Mouse (Mus musculus): ENCODE measurements around the gene Mtss1l. TPM values are rescaled to one million over a fixed set of nuclear protein-coding genes. Genes with fewer than 3 reads are reported as not detected.

Gene Mtss1l
- polyA plus RNA-seq, 1 experiment from 2014 or later: 9.9 TPM

GRCm38 (mm10) chr8:110751490-110751889 is 30.2 kb downstream of the Mtss1l start:
- Histone ChIP-seq H3K4me3 (ENCODE audit: low read depth, low read length) (no peak overlapping the region), H3K27me3 (replicated peaks; ENCODE audit: control insufficient read depth, insufficient read depth, low read length) (no peaks in the 10 kb centered on the region)
- DNase-seq (ENCODE audit: low spot score): no peak

GRCm38 (mm10) chr8:110754713-110755112 is 33.4 kb downstream of the Mtss1l start:
- Histone ChIP-seq H3K36me3 (ENCODE audit: control insufficient read depth, insufficient read depth, low read length) (no peaks in the 10 kb centered on the region), H3K4me1 (replicated peaks; ENCODE audit: control insufficient read depth, insufficient read depth, low read length) (no peaks in the 10 kb centered on the region; the same call in 1 of the 2 replicates), H3K27ac (ENCODE audit: low read depth) (no peak overlapping the region), H3K9me3 (ENCODE audit: control insufficient read depth, low read length) (no peaks in the 10 kb centered on the region), H3K27me3 (replicated peaks; ENCODE audit: control insufficient read depth, insufficient read depth, low read length) (no peaks in the 10 kb centered on the region), H3K4me2 (ENCODE audit: low read length) (no peak overlapping the region), H3K9ac (ENCODE audit: low read length) (no peak overlapping the region), H3K4me3 (ENCODE audit: low read depth, low read length) (no peak overlapping the region)
- ATAC-seq (replicated peaks; ENCODE audit: low FRiP score, low TSS enrichment, low read depth): peak; percentile 35; the same call in 1 of the 2 replicates
- DNase-seq (ENCODE audit: low spot score): no peak
- WGBS: 42% methylated on average over 4 of the region's 4 CpGs

More at GRCm38 (mm10) chr8:110751490-110751889, 30.2 kb downstream of the Mtss1l start:
- 71% methylated on average over 5 of the region's 5 CpGs for WGBS
- Histone ChIP-seq H3K27ac (ENCODE audit: low read depth) (no peak overlapping the region), H3K4me1 (replicated peaks; ENCODE audit: control insufficient read depth, insufficient read depth, low read length) (no peaks in the 10 kb centered on the region; the same call in 1 of the 2 replicates), H3K36me3 (ENCODE audit: control insufficient read depth, insufficient read depth, low read length) (no peaks in the 10 kb centered on the region), H3K9ac (ENCODE audit: low read length) (no peak overlapping the region), H3K9me3 (ENCODE audit: control insufficient read depth, low read length) (no peaks in the 10 kb centered on the region), H3K4me2 (ENCODE audit: low read length) (no peak overlapping the region)
- no peak for ATAC-seq (replicated peaks; ENCODE audit: low FRiP score, low TSS enrichment, low read depth)

GRCm38 (mm10) chr8:110755511-110756170 is 34.4 kb downstream of the Mtss1l start:
- no peak overlapping the region for H3K9ac ChIP-seq (ENCODE audit: low read length)

GRCm38 (mm10) chr8:110756196-110756595 is 34.9 kb downstream of the Mtss1l start:
- WGBS: 70% methylated on average over 5 of the region's 5 CpGs
- H3K27me3 ChIP-seq (replicated peaks; ENCODE audit: control insufficient read depth, insufficient read depth, low read length): no peaks in the 10 kb centered on the region
- no peak overlapping the region for H3K4me2 ChIP-seq (ENCODE audit: low read length)
- no peak overlapping the region for H3K27ac ChIP-seq (ENCODE audit: low read depth)
- no peaks in the 10 kb centered on the region; the same call in none of the 2 replicates for H3K4me1 ChIP-seq (replicated peaks; ENCODE audit: control insufficient read depth, insufficient read depth, low read length)
- H3K9me3 ChIP-seq (ENCODE audit: control insufficient read depth, low read length): no peaks in the 10 kb centered on the region
- no peak overlapping the region for H3K9ac ChIP-seq (ENCODE audit: low read length)
- ATAC-seq (replicated peaks; ENCODE audit: low FRiP score, low TSS enrichment, low read depth) (no peak), DNase-seq (ENCODE audit: low spot score) (no peak)
- H3K4me3 ChIP-seq (ENCODE audit: low read depth, low read length): no peak overlapping the region
- no peaks in the 10 kb centered on the region for H3K36me3 ChIP-seq (ENCODE audit: control insufficient read depth, insufficient read depth, low read length)

More at GRCm38 (mm10) chr8:110755511-110756170, 34.4 kb downstream of the Mtss1l start:
- Histone ChIP-seq H3K4me3 (ENCODE audit: low read depth, low read length) (no peak overlapping the region), H3K4me2 (ENCODE audit: low read length) (no peak overlapping the region), H3K9me3 (ENCODE audit: control insufficient read depth, low read length) (no peaks in the 10 kb centered on the region), H3K4me1 (replicated peaks; ENCODE audit: control insufficient read depth, insufficient read depth, low read length) (no peaks in the 10 kb centered on the region; the same call in 1 of the 2 replicates), H3K36me3 (ENCODE audit: control insufficient read depth, insufficient read depth, low read length) (no peaks in the 10 kb centered on the region), H3K27me3 (replicated peaks; ENCODE audit: control insufficient read depth, insufficient read depth, low read length) (no peaks in the 10 kb centered on the region), H3K27ac (ENCODE audit: low read depth) (no peak overlapping the region)
- ATAC-seq (replicated peaks; ENCODE audit: low FRiP score, low TSS enrichment, low read depth) (no peak), DNase-seq (ENCODE audit: low spot score) (no peak)
- WGBS: 59% methylated on average over 15 of the region's 15 CpGs

GRCm38 (mm10) chr8:110760280-110760940 is 39.1 kb downstream of the Mtss1l start:
- Histone ChIP-seq H3K9ac (ENCODE audit: low read length) (no peak overlapping the region), H3K4me2 (ENCODE audit: low read length) (no peak overlapping the region), H3K4me1 (replicated peaks; ENCODE audit: control insufficient read depth, insufficient read depth, low read length) (no peaks in the 10 kb centered on the region; the same call in 1 of the 2 replicates), H3K4me3 (ENCODE audit: low read depth, low read length) (no peak overlapping the region), H3K27ac (ENCODE audit: low read depth) (no peak overlapping the region), H3K9me3 (ENCODE audit: control insufficient read depth, low read length) (no peaks in the 10 kb centered on the region), H3K27me3 (replicated peaks; ENCODE audit: control insufficient read depth, insufficient read depth, low read length) (no peaks in the 10 kb centered on the region), H3K36me3 (ENCODE audit: control insufficient read depth, insufficient read depth, low read length) (no peaks in the 10 kb centered on the region)
- WGBS: 59% methylated on average over 7 of the region's 7 CpGs
- ATAC-seq (replicated peaks; ENCODE audit: low FRiP score, low TSS enrichment, low read depth) (no peak), DNase-seq (ENCODE audit: low spot score) (no peak)

GRCm38 (mm10) chr8:110761185-110761584 is 39.9 kb downstream of the Mtss1l start:
- no peaks in the 10 kb centered on the region for H3K27me3 ChIP-seq (replicated peaks; ENCODE audit: control insufficient read depth, insufficient read depth, low read length)
- ATAC-seq (replicated peaks; ENCODE audit: low FRiP score, low TSS enrichment, low read depth): peak; percentile 61
- no peak for DNase-seq (ENCODE audit: low spot score)
- H3K4me3 ChIP-seq (ENCODE audit: low read depth, low read length): no peak overlapping the region
- no peak overlapping the region for H3K9ac ChIP-seq (ENCODE audit: low read length)
- no peaks in the 10 kb centered on the region; the same call in 1 of the 2 replicates for H3K4me1 ChIP-seq (replicated peaks; ENCODE audit: control insufficient read depth, insufficient read depth, low read length)
- 45% methylated on average over 5 of the region's 5 CpGs for WGBS
- no peaks in the 10 kb centered on the region for H3K36me3 ChIP-seq (ENCODE audit: control insufficient read depth, insufficient read depth, low read length)
- no peak overlapping the region for H3K4me2 ChIP-seq (ENCODE audit: low read length)
- H3K9me3 ChIP-seq (ENCODE audit: control insufficient read depth, low read length): no peaks in the 10 kb centered on the region
- no peak overlapping the region for H3K27ac ChIP-seq (ENCODE audit: low read depth)

GRCm38 (mm10) chr8:110761988-110762387 is 40.7 kb downstream of the Mtss1l start:
- Histone ChIP-seq H3K4me2 (ENCODE audit: low read length) (no peak overlapping the region), H3K9me3 (ENCODE audit: control insufficient read depth, low read length) (no peaks in the 10 kb centered on the region), H3K4me1 (replicated peaks; ENCODE audit: control insufficient read depth, insufficient read depth, low read length) (no peaks in the 10 kb centered on the region; the same call in 1 of the 2 replicates), H3K4me3 (ENCODE audit: low read depth, low read length) (no peak overlapping the region), H3K36me3 (ENCODE audit: control insufficient read depth, insufficient read depth, low read length) (no peaks in the 10 kb centered on the region), H3K27me3 (replicated peaks; ENCODE audit: control insufficient read depth, insufficient read depth, low read length) (no peaks in the 10 kb centered on the region), H3K27ac (ENCODE audit: low read depth) (no peak overlapping the region), H3K9ac (ENCODE audit: low read length) (no peak overlapping the region)
- ATAC-seq (replicated peaks; ENCODE audit: low FRiP score, low TSS enrichment, low read depth) (no peak), DNase-seq (ENCODE audit: low spot score) (no peak)
- 48% methylated on average over 6 of the region's 6 CpGs for WGBS

GRCm38 (mm10) chr8:110764671-110765070 is 43.4 kb downstream of the Mtss1l start:
- no peak overlapping the region for H3K4me3 ChIP-seq (ENCODE audit: low read depth, low read length)
- ATAC-seq (replicated peaks; ENCODE audit: low FRiP score, low TSS enrichment, low read depth) (no peak), DNase-seq (ENCODE audit: low spot score) (no peak)
- H3K9ac ChIP-seq (ENCODE audit: low read length): no peak overlapping the region
- no peaks in the 10 kb centered on the region; the same call in 1 of the 2 replicates for H3K4me1 ChIP-seq (replicated peaks; ENCODE audit: control insufficient read depth, insufficient read depth, low read length)
- no peak overlapping the region for H3K27ac ChIP-seq (ENCODE audit: low read depth)
- no peak overlapping the region for H3K4me2 ChIP-seq (ENCODE audit: low read length)
- no peaks in the 10 kb centered on the region for H3K27me3 ChIP-seq (replicated peaks; ENCODE audit: control insufficient read depth, insufficient read depth, low read length)
- H3K36me3 ChIP-seq (ENCODE audit: control insufficient read depth, insufficient read depth, low read length): no peaks in the 10 kb centered on the region
- no peaks in the 10 kb centered on the region for H3K9me3 ChIP-seq (ENCODE audit: control insufficient read depth, low read length)
- WGBS: 73% methylated on average over 3 of the region's 3 CpGs
